Mouse (Mus musculus) liver, embryonic 14.5 days (tissue): ENCODE measurements at regions not wholly inside any gene's neighbourhood (a gene's known extent, or its start where the extent isn't known, plus 50 kb on each side); places are given as distances from the start of the nearest gene placed in this dataset.

Experiments
- ATAC-seq: fragments of 200-750 bp; cut with Nextera tagmentation; 2 replicates; pipeline ENCODE4 v1.8.0; 2017; ENCODE audit warnings: moderate number of reproducible peaks, mild to moderate bottlenecking, moderate library complexity; ENCODE audit not compliant: insufficient read depth
- DNase-seq, 3 experiments: peaks; one replicate each; pipeline ENCODE4 v3.0.0-alpha.2; 2012 to 2013; ENCODE audit warnings: low read depth in 3 of 3, low spot score in 3 of 3
- H3K27ac ChIP-seq: fragments of 300-500 bp; sonication (generic); 2 replicates; pipeline ENCODE4 v1.5.1; 2014; ENCODE audit warnings: moderate library complexity, mild to moderate bottlenecking, control low read depth, inconsistent platforms
- H3K27me3 ChIP-seq: fragments of 300-500 bp; sonication (generic); 2 replicates; pipeline ENCODE4 v1.6.1; 2014; ENCODE audit warnings: mild to moderate bottlenecking, low read length, moderate library complexity; ENCODE audit not compliant: control insufficient read depth, insufficient read depth
- H3K36me3 ChIP-seq: fragments of 300-500 bp; sonication (generic); replicated peaks from 2 replicates; pipeline ENCODE4 v1.6.1; 2014; ENCODE audit warnings: low read depth; ENCODE audit not compliant: control insufficient read depth, insufficient read depth
- H3K4me1 ChIP-seq, 2 experiments: fragments of 200-500 bp in 1 of 2; fragments of 300-500 bp in 1 of 2; sonication (generic) in 1 of 2; replicated peaks; 2 replicates each; pipeline ENCODE4 v1.6.1; 2012 to 2014; ENCODE audit warnings: antibody characterized with exemption in 1 of 2, inconsistent platforms in 1 of 2, low read length in 1 of 2; ENCODE audit not compliant: control insufficient read depth in 2 of 2, insufficient read depth in 2 of 2
- H3K4me2 ChIP-seq: fragments of 300-500 bp; sonication (generic); 2 replicates; pipeline ENCODE4 v1.6.1; 2014; ENCODE audit warnings: low read depth, mild to moderate bottlenecking, control low read depth, moderate library complexity
- H3K4me3 ChIP-seq, 2 experiments: fragments of 200-500 bp in 1 of 2; fragments of 300-500 bp in 1 of 2; sonication (generic) in 1 of 2; 2 replicates each; pipeline ENCODE4 v1.5.1; 2012 to 2014; ENCODE audit warnings: low read depth in 2 of 2, low read length in 2 of 2, mild to moderate bottlenecking in 2 of 2, control low read depth in 1 of 2, inconsistent platforms in 1 of 2, moderate library complexity in 1 of 2; ENCODE audit not compliant: insufficient read depth in 1 of 2
- H3K9ac ChIP-seq: fragments of 300-500 bp; sonication (generic); replicated peaks from 2 replicates; pipeline ENCODE4 v1.6.1; 2014; ENCODE audit warnings: mild to moderate bottlenecking, control low read depth, moderate library complexity
- H3K9me3 ChIP-seq: fragments of 300-500 bp; sonication (generic); 2 replicates; pipeline ENCODE4 v1.6.1; 2016; ENCODE audit warnings: low read length, mixed read lengths; ENCODE audit not compliant: control insufficient read depth
- CTCF ChIP-seq: IDR thresholded peaks from 2 replicates; pipeline ENCODE4 v1.5.1; 2016; ENCODE audit warnings: antibody characterized with exemption, low read depth, control low read depth
- EP300 ChIP-seq: IDR thresholded peaks from 2 replicates; pipeline ENCODE4 v1.6.1; 2016; ENCODE audit warnings: antibody characterized with exemption, low read depth
- WGBS: fragments of 180-500 bp; shearing (Covaris S2); extraction: QIAGEN DNeasy Blood & Tissue Kit; methylation state at CpG from one replicate; pipeline ENCODE4 v1.1.7; 2014; ENCODE audit not compliant: insufficient replicate concordance; 5-methylcytosine and 5-hydroxymethylcytosine counted together

- H3K4me1 ChIP-seq: no peaks in the 10 kb centered on the region
- H3K27me3 ChIP-seq: no peaks in the 10 kb centered on the region
- no peak overlapping the region for H3K4me2 ChIP-seq
- WGBS: 48% methylated on average over 4 of the region's 4 CpGs
- ATAC-seq (no peak), DNase-seq (no peak)
- no peak overlapping the region for H3K27ac ChIP-seq
- TF ChIP-seq EP300: no peak
- no peak for TF ChIP-seq CTCF
- no peak overlapping the region for H3K4me3 ChIP-seq
- no peaks in the 10 kb centered on the region for H3K9me3 ChIP-seq
- no peak overlapping the region for H3K9ac ChIP-seq
- H3K36me3 ChIP-seq: no peaks in the 10 kb centered on the region
These were observed 560.8 kb downstream of the Gm43517 start for GRCm38 (mm10) chr12:49945628-49946220.

GRCm38 (mm10) chr12:49946752-49947260, 561.8 kb downstream of the Gm43517 start:
- Histone ChIP-seq H3K9ac (no peak overlapping the region), H3K36me3 (no peaks in the 10 kb centered on the region), H3K4me3 (no peak overlapping the region), H3K27ac (no peak overlapping the region), H3K9me3 (no peaks in the 10 kb centered on the region), H3K27me3 (no peaks in the 10 kb centered on the region), H3K4me1 (no peaks in the 10 kb centered on the region), H3K4me2 (no peak overlapping the region)
- 61% methylated on average over 5 of the region's 5 CpGs for WGBS
- TF ChIP-seq EP300: no peak
- TF ChIP-seq CTCF: no peak
- DNase-seq (no peak), ATAC-seq (no peak)

GRCm38 (mm10) chr12:49950986-49951385, 566.0 kb downstream of the Gm43517 start:
- no peak for DNase-seq
- no peaks in the 10 kb centered on the region for H3K27me3 ChIP-seq
- no peak overlapping the region for H3K27ac ChIP-seq
- H3K9ac ChIP-seq: no peak overlapping the region
- no peaks in the 10 kb centered on the region for H3K36me3 ChIP-seq
- H3K4me3 ChIP-seq: no peak overlapping the region
- H3K9me3 ChIP-seq: no peaks in the 10 kb centered on the region
- 66% methylated on average over 5 of the region's 5 CpGs for WGBS
- H3K4me1 ChIP-seq: no peaks in the 10 kb centered on the region
- ATAC-seq: no peak
- H3K4me2 ChIP-seq: no peak overlapping the region
- TF ChIP-seq CTCF: no peak
- TF ChIP-seq EP300: no peak

GRCm38 (mm10) chr12:49951821-49952220, 566.8 kb downstream of the Gm43517 start:
- TF ChIP-seq EP300 (no peak), CTCF (no peak)
- no peak for DNase-seq
- H3K4me2 ChIP-seq: no peak overlapping the region
- WGBS: 30% methylated on average over 5 of the region's 5 CpGs
- H3K4me1 ChIP-seq: no peaks in the 10 kb centered on the region
- no peak overlapping the region for H3K9ac ChIP-seq
- ATAC-seq: no peak
- H3K4me3 ChIP-seq: no peak overlapping the region
- no peak overlapping the region for H3K27ac ChIP-seq
- no peaks in the 10 kb centered on the region for H3K9me3 ChIP-seq
- H3K36me3 ChIP-seq: no peaks in the 10 kb centered on the region
- H3K27me3 ChIP-seq: no peaks in the 10 kb centered on the region

GRCm38 (mm10) chr12:49968072-49968471, 583.1 kb downstream of the Gm43517 start:
- no peak overlapping the region for H3K4me3 ChIP-seq
- H3K4me2 ChIP-seq: no peak overlapping the region
- no peaks in the 10 kb centered on the region for H3K36me3 ChIP-seq
- no peaks in the 10 kb centered on the region for H3K9me3 ChIP-seq
- ATAC-seq: no peak
- WGBS: 39% methylated on average over 1 of the region's 1 CpGs
- TF ChIP-seq EP300 (no peak), CTCF (no peak)
- DNase-seq: no peak
- H3K27ac ChIP-seq: no peak overlapping the region
- no peaks in the 10 kb centered on the region for H3K4me1 ChIP-seq
- no peak overlapping the region for H3K9ac ChIP-seq
- no peaks in the 10 kb centered on the region for H3K27me3 ChIP-seq
